Mouse (Mus musculus): ENCODE measurements at regions not wholly inside any gene's neighbourhood (a gene's known extent, or its start where the extent isn't known, plus 50 kb on each side); places are given as distances from the start of the nearest gene placed in this dataset.

DNA sequence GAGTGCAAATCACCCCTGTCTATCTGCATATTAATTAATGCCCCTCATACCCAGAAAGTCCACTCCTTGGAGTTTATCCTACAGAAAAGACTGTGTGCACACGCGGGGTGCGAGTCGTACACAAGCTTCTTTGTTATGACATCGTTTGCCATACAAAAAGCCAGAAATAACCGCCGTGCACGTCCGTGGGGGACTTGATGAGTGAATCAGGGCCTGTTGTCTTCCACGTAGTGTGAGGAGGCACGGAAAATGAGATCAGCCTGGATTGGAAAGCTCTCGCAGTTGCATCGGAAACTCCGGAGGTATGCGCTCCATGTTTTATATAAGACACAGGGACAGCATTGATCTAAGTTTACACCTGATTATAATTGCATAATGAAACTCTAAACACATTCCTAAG, 120.3 kb downstream of the Etnk1 start:
- DNase-seq, result no peak

DNA sequence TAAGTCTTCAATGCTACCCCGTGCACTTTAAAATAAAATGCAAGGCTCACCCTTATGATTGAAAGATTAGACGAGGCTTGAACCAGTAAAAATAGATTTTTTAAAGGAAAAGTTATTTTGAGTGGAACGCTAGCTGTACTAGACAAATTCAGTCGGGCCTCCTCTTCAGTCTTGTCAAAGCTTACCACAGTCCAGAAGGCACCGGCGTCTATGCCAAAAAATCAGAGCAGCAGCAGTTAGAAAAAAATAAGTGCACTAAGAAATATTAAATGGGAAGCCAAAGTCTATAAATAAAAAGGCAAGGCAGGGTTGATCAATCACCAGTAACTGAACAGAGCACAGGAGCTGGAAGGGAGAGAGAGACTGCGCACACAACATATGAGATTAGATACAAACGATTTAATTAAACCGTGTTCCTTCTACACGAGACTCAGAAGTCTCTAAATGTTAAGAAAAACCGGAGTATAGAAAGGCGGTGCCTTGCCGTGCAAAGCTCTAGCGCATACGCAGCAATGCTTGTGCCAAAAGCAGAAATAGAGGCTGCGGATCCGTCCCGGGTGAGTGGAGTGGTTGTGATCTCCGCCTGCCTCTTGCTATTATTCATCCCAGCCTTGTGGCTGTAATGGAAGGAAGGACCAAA, 121.6 kb downstream of the Etnk1 start:
- no peak for DNase-seq

DNA sequence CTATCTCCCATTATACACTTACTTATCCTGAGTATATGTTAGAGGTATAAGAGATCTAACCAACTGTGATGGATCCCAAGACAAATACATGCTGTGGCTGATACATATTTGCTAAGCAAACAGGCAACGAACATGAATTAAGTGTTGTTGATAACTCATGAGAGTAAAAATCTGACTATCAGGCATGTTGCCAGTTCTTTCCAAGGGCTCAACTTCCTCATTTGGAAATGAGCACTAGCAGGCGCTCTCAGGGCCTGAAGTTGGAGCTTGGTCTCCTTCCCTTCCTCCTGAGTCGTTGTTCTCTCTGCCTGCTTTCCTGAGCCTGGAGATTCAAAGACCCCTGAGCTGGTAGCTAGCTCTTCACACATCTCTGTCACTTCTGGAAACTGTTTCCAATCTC, 126.6 kb downstream of the Etnk1 start:
- DNase-seq, result no peak

DNA sequence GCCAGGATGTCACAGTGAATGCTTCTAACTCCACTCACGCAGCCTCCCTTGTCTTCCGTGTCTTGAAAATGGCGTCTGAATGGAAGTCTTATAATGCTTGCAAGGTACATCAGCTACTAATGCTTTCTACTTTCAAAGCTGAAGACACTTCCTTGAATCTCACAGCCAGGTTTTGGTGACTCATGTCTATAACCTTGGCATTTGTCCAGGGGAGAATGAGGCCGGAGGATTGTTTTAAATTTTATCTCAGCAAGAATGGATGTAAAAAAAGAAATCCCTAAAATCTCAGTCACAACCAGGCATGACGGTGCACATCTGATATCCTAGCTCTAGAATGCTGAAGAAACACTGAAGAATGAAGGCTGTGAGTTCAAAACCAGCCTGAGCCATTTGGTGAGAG, 131.4 kb downstream of the Etnk1 start:
- DNase-seq, result no peak

DNA sequence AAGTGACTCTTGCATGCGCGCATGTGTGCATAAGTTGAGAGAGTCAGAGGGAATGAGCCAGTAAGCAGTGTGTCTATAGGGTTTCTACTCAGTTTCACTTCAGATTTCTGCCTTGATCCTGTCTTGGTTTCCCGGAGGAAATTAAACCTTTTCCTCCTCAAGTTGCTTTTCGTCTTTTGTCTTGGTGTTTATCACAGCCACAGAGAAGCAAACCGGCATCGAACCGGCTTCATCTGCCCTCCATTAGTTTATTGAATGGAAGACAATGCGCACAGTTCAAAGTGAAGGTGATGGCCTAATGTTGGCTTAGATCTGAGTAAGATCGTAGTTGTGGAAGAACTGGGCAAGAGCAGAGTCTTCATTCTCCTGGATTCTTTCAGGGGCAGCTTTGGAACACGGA, 134.4 kb downstream of the Etnk1 start:
- no peak for DNase-seq

DNA sequence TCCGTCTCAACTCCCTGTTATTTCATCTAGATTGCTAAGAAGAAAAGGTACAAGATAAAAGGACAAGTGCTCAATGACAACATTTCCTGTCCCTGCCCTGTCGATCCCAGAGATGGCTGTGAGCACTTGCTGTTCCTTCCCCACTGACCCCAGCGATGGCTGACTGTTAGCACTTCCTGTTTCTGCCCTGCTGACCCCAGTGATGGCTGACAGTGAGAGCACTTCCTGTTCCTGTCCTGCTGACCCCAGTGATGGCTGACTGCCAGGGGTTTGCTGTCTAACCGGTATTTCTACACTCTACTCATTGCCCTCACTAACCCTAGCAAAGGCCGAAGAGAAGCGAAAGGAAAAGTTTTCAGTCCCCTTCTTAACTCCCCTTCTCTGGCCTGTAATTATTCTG, 140.3 kb downstream of the Etnk1 start:
- no peak for DNase-seq

DNA sequence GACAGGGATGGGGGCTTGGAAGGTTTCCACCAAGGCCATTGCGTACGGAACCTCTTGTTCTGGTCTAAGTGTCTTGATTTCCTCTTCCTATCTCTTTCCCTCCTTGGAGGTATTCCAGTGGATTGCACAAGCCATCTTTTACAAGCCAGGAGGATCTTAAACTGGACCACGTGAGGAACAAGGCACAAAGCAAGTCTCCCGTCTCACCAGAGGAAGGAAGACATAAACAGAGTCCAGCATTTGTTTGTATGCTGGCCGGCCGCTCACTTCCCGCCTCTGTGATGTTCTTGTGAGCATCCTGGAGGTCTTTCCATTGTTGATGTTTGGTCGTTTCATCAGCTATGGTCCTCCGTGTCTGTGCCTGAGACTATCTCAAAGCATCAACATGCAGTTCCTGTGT, 148.8 kb downstream of the Etnk1 start:
- DNase-seq, result no peak

DNA sequence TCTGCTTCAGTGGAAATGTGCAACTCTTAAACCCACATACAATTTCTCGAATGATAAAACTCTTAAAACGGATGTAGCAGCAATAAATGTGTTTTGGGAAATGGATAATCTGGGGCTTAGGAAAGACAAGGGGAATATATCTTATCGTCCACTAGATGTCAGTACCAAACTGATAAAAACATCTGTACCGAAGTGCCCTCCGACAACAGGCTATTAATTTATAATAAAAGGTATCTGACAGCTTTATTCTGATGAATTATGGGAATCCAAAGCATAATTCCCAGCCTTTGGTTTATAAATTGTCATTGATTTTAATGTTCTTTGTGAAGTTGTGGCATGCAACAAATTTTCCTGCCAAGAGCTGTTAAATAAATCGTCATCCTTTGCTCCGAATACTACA, 153.4 kb downstream of the Etnk1 start:
- no peak for DNase-seq

DNA sequence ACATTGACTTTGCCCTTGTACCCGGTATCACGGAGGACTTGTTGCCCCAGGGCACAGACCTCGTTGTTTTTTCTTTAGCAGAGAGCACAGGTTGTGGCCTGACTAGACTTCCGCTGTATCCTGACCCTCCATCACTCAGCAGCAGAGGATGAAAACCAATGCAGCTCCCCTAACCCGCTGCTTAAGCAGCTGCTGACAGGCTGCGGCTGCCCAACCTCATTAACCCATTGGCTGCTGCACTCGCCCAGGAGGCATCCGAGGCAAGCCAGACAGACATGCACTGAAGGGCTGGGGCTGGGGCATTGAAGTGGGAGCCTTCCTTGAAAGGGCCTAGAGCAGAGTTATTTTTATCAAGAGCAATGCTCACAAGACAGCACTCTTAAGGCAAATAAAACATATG, 157.6 kb downstream of the Etnk1 start:
- no peak for DNase-seq

DNA sequence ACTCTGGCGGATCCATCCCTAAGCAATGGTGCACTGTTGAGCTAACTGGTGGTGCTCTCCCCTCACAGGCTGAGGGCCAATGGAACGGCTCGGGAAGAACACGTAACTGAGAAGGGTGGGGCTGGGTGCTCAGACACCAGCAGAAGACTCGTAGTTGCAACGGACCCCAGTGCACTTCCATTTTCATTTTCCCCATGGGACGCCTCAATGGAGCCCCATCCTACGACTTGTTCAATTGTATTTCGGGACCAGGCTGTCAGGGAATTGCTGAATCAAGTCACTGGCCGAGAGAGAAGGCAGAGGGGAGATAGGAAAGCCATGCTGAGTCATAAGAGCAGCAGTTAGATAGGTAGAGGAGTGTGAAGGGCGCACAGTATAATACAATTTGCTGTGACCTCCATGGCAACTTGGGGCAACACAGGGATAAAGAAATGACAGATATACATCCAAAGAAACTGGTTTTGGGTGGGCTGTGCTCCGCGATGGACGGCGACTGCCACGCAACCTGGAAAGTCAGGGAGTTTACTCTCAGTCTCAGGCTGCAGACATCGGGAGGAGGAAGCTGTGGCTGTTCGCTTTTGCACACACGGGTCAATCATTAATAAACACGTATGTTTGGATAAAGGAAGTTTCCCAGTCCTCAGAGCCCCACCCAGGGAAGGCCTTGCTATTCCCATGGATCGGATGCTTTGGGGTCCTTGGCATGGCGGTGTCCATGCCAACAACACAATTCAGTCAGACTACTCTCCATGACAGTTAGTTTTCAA, 160.1 kb downstream of the Etnk1 start:
- peak; percentile 54 for DNase-seq

DNA sequence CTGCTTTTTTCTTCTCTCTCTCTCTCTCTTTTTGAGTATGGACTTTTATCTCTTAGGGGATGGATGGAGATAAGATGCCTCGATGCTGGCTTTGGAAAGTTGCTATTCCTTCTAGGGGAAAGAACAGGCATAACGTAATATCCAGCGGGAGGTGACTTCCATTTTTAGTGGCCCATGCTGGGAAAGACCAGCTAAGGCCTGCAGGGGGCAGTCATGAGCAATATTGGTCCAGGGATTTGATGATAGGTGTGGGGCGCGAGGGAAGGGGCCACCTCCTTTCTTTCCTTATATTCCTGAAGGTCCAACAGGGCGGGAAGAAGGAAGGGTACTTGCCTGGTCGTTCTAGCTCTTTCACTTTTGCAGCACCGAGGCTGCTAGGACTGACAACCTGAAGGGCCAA, 160.8 kb downstream of the Etnk1 start:
- DNase-seq, result peak; percentile 13

DNA sequence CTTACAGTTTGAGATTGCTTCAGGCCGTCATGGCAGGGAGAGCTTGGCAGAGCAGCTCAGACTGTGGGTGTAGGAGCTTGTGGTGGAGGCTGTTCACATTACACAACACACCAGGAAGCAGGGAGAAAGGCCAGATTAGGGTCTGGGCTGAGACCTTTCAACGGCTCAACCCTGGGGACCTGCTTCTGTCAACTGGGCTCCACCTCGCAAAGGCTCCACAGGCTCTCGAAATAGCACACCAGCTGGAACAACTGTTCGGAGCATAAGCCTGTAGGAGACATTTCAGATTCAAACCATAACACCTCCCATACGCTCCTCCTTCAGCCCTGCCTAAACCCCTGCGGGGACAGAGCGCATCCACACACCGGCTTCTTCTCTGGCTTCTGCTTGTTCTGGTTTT, 161.2 kb downstream of the Etnk1 start:
- DNase-seq, result no peak

DNA sequence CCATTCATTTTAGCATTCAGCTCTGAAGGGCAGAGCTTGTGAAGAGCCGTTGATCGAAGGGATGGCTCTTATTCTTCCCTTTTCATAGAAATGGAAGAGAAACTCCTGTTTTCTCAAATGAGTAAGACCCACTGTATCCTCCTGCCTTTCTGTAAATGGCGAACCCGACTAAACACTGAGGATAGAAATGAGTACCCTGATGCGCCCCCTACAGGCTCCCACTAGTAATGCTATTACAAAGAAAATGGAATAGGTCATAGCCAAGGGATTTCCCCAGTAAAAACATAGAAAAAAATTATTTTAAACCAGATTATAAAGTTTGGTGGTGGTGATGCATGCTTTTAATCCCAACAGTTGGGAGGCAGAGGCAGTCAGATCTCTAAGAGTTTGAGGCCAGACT, 162.1 kb downstream of the Etnk1 start:
- no peak for DNase-seq

DNA sequence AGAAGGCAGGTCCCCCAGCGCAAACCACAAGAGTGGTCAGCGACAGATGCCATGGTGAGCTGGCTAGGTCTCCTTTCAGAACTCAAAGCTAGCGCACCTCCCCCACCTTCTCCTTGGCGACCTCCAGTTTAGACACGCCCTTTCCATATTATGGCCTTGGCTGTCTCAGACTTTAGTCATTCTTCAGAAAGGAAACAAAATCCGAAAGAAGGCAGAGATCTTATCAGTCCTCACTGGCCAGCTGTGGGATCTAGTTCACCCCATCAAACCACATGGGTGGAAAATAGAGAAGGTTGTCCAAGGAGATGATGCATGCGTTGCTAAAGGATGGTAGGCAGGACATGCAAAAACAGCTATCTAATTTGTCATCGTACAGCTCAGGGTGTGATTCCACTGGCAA, 166.5 kb downstream of the Etnk1 start:
- no peak for DNase-seq

DNA sequence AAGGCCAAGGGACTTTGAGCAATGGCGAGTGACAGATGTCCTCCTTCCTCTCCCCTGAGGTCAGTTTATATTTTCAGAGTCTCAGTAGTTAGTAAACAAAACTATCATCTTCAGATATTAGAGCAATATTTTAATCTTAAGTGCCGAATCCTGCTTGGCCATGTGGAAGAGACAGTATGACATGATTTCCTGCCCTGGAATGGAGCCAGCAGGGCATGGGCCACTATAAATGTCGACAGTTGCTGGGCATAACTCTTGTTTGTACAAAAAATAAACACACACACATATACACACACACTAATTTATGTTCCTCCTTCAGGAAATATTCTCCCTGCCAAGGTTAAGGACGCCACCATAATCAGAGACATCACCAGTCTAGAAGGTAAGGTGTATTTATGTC, 169.6 kb downstream of the Etnk1 start:
- no peak for DNase-seq

DNA sequence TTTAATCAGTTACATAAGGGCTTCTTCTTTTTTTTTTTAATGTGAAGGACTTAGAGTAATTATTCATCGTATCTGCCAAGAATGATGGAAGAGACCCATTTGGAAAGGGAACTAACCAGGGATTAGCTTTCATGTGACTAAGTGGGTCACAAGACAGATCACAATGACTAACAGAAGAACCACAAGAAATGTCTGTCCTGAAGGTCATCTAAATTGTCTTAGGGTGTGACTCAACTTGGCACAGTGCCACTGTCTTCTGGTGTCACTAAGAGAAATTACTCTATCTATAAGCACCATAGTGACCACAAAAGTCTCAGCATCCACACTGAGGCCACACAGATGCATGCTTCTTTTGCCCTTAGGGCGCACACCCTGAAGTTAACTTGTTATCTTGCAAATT, 182.0 kb downstream of the Etnk1 start:
- no peak for DNase-seq

DNA sequence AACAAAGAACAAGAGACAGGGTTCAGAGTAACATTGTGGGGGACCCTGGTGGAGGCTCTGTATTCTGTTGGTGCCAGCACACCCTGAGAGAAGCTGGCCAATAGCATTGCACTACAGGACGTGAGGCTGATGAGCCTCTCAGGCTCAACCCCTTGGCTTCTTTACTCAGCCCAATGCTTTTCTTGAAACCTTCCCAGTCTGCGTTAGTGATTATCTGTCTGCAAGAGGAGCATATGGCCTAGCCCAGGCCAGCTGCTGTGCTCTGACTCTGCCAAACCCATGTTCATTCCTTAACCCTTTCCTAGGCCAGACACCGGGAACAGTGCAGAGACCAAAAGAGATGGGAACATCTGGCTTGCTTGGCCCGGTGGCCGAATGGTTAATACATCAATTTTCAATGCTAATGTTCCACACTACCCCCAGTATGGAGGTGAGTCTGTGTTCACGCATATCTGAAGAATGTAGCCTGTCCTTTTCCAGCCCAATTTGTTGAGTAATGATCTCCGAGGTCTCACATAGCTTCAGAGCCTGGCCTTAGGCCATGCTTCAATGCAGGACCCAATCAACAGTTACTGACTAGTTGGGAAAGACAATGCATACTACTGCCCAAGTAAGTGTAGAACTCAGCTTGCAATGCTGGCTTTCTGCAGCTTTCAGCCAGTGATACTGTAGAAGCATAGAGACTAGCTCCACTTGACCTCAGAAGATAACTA, 192.5 kb downstream of the Etnk1 start:
- no peak for DNase-seq

DNA sequence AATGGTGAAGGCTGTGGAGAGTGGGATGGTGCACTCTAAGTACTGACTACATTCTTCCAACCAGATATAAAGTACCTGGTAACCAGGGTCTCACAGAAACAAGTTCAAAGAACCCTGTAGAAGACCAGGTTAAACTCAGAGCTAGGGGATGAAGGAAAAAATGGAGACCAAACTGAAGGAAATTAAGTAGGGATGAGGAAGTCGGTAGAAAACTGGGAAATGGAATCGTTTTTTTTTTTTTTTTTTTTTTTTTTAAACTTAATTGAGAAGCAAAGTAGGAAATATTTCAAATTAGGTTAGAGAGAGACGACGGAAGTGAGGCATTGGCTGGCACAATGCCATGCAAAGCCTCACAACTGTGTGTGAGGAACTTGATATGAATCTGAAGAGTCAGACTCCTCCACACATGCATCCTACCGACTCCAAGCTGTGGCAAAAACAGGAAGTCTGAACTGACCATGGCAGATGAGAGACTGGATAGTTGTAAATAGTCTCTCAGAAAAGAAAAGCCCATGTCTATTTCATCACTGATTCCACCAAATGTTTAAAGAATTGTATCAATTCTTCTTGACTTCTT, 194.2 kb downstream of the Etnk1 start:
- DNase-seq, result no peak

DNA sequence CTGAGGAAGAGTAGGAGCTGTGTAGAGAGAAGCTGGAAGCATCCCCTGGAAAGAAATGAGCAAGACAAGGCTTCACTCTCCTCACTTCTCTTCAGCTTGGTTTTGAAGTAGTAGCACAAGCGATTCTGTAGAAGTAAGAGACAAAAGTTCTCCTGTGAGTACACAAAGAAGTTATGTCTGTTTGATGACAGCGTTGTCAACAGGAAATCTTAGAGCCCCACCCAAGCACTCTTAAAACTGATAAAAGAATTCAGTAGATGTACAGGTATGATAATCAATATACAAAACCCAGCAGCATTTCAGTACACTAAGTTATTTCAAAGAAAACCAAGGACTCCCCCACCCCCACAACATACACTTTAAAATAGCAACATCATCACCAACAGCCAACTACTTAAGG, 194.9 kb downstream of the Etnk1 start:
- DNase-seq, result no peak

DNA sequence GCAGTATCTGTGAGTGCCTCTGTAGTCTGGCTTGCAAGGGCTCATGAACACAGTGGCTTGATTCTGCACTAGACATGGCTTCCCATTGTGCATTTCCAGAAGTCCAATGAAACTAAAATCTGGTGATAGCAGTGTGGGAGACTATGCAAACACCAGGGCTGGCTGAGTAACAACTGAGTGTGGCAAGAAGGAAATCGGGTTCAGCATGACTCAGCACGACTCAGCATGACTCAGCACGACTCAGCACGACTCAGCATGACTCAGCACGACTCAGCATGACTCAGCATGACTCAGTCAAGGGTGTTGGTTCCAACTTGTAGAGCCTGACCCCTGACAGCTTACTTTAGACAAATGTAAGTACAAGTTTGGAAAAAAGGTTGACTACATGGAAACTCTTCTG, 198.8 kb downstream of the Etnk1 start:
- no peak for DNase-seq

DNA sequence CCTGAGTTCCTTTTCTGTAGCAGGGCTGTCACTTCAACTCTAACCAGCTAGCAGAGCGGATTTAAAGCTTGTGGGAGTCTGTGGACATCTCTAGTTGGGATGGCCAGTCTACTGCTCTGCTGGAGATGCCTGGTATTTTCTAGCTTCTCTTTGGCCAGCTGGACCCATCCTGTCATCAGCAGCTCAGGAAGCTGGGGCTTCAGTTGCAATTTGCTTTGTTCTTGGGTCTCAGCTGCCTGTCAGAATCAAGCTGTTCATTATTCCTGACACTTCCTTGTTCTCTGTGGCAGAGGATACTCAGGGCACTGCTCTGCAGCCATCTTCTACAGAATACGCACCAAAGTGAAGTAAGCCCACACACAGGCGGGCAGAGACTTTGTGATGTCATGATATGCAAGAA, 200.8 kb downstream of the Etnk1 start:
- DNase-seq, result no peak

DNA sequence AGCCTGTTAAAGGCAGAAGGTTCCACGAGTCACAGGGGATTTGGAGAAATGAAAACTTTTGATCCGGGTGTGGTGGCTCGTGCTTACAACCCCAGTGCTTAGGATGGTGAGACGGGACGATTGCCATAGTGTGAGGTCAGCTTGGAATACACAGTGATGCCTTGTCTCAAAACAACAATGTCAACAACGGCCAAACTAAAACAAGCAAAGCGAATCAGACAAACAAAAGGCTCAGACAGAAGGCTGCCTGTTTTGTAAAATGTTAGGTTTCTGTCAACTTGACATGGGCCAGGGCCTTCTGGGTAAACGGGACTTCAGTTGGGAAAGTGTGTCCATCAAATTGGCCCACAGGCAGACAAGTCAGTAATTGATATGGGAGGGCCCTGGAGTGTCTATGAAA, 201.6 kb downstream of the Etnk1 start:
- DNase-seq, result no peak

DNA sequence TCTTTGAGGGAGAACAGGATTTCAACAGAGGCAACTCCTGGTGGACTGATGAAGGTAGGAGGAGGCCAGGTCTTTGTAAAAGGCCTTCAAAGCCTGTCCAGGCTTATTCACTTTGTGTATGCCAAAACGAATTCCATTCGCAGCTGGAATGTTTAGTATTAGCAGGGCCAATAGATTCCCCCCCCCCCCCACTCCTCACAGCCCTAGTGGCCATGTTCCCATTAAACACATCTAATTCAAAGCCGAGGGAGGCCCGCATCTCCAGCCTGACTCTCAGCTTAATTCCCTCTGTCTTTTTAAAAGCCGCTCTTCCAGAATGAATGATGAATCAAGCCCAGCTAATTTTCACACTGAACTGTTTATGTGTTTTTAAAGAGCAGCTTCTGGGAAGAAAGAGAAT, 205.5 kb downstream of the Etnk1 start:
- DNase-seq, result no peak

DNA sequence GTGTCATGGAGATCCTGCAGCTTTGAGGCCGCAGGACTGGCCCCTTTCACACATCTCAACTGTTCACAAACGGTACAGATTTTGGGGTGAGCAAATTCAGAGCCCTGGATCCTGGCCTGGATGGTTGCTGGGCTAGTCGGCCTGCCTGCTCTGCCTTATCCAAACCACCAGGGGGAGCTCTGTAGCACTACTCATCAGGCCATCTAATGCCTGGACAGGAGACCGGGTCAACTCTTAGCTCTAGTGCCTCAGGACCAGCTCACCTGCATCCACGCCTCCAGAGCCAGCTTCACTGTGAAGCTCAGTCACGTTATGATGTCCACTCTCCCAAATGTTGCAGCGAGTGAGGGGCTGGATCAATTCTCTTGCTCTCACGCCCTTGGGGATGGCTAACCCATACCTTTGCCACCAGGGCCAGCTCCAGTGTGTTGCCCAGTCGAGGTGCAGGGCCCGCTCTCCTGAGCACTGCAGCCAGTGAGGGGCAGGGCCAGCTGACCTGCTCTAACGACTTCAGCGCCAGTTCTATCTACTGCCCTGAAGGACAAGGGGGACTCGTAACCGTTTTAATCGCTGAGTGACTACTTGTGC, 206.8 kb downstream of the Etnk1 start:
- DNase-seq, result peak; percentile 46

All from thymus, postnatal 14 days (tissue).